Comparison of ENCODE assay signal across 9 mouse cellular contexts in genomic region chr4:33310840-33311437, GRCm38 (mm10). TPM values are rescaled to one million over a fixed set of nuclear protein-coding genes. Genes with fewer than 3 reads are reported as not detected.
DNase-seq lines count a peak whose midpoint lies in the region; ATAC-seq and TF ChIP-seq lines count a peak whose summit lies in the region.
"Had no signal": no experiment of that assay in that cellular context is flagged by ENCODE, and none has a peak within 500 bp of the region (broad histone marks: within the 10 kb centered on the region; RNA-seq: fewer than 3 reads in every experiment).

No protein-coding gene starts in this region.

- intact Hi-C loops in heart, postnatal 14 days (cut with DNase I) = no loop called here

- peak overlapping the region; percentile 92; the same call in 1 of the 2 replicates for H3K27ac ChIP-seq in heart, embryonic 10.5 days
- H3K27ac ChIP-seq in forebrain, embryonic 16.5 days (ENCODE audit: low read length) = no peak overlapping the region
- H3K27ac ChIP-seq in macrophage = peak overlapping the region; percentile 44

- no peaks in the 10 kb centered on the region for H3K27me3 ChIP-seq in heart, embryonic 10.5 days (ENCODE audit: insufficient read depth, poor library complexity, severe bottlenecking)
- no peaks in the 10 kb centered on the region for H3K27me3 ChIP-seq in E14TG2a.4 (ENCODE audit: insufficient read depth, low read length)
- no peaks in the 10 kb centered on the region for H3K27me3 ChIP-seq in forebrain, embryonic 16.5 days (replicated peaks; ENCODE audit: control insufficient read depth, insufficient read depth, low read length)
- H3K27me3 ChIP-seq: Patski had no signal

- ATAC-seq in forebrain, embryonic 16.5 days = no peak

- peak overlapping the region; percentile 73 for H3K9ac ChIP-seq in forebrain, embryonic 16.5 days (replicated peaks; ENCODE audit: low read depth, low read length)

- 19% methylated on average over 12 of the region's 12 CpGs for WGBS in heart, embryonic 10.5 days
- WGBS in forebrain, embryonic 16.5 days = 20% methylated on average over 12 of the region's 12 CpGs
- WGBS in macrophage (ENCODE audit: missing documents) = 5% methylated on average over 12 of the region's 12 CpGs

- H3K4me3 ChIP-seq in heart, embryonic 10.5 days = peak overlapping the region; percentile 84
- H3K4me3 ChIP-seq in E14TG2a.4 (replicated peaks; ENCODE audit: low read length) (peak overlapping the region; percentile 88), macrophage (ENCODE audit: inconsistent target) (peak overlapping the region; percentile 83)
- peak overlapping the region; percentile 85 for H3K4me3 ChIP-seq in forebrain, embryonic 16.5 days (replicated peaks; ENCODE audit: low read length)

- no peak for DNase-seq in heart, embryonic 10.5 days (ENCODE audit: low spot score)
- no peak for DNase-seq in heart, postnatal 14 days
- DNase-seq in urinary bladder, postnatal 14 days (ENCODE audit: low spot score) = no peak
- no peak for DNase-seq in gastrocnemius, adult 18-20 months (ENCODE audit: low spot score)
- DNase-seq in lung, adult 18-20 months = no peak

- no peaks in the 10 kb centered on the region for H3K36me3 ChIP-seq in heart, embryonic 10.5 days
- peaks cover 10% of the 10 kb centered on the region for H3K36me3 ChIP-seq in E14TG2a.4 (ENCODE audit: insufficient read depth, low read length)
- no peaks in the 10 kb centered on the region for H3K36me3 ChIP-seq in forebrain, embryonic 16.5 days (ENCODE audit: control insufficient read depth, insufficient read depth)
- no peaks in the 10 kb centered on the region for H3K36me3 ChIP-seq in macrophage (ENCODE audit: inconsistent target)

- no peaks in the 10 kb centered on the region for H3K9me3 ChIP-seq in heart, embryonic 10.5 days
- H3K9me3 ChIP-seq in E14TG2a.4 (ENCODE audit: low read length) = no peaks in the 10 kb centered on the region
- no peaks in the 10 kb centered on the region for H3K9me3 ChIP-seq in forebrain, embryonic 16.5 days (ENCODE audit: control insufficient read depth, low read length)

- TF ChIP-seq CTCF in E14TG2a.4 (conservative IDR thresholded peaks at IDR 0.05; ENCODE audit: low read length) = no peak

- peaks cover 55% of the 10 kb centered on the region for H3K79me2 ChIP-seq in macrophage (ENCODE audit: inconsistent target)

- peaks cover 5% of the 10 kb centered on the region; the same call in 1 of the 2 replicates for H3K4me1 ChIP-seq in heart, embryonic 10.5 days
- H3K4me1 ChIP-seq in E14TG2a.4 (replicated peaks; ENCODE audit: low read depth, low read length) = peaks cover 55% of the 10 kb centered on the region
- peaks cover 15% of the 10 kb centered on the region for H3K4me1 ChIP-seq in forebrain, embryonic 16.5 days (replicated peaks; ENCODE audit: control insufficient read depth, insufficient read depth, low read length)

- H3K4me2 ChIP-seq in forebrain, embryonic 16.5 days (ENCODE audit: low read length) = peak overlapping the region; percentile 89

RNA-seq across cellular contexts. Expression of gene Rngtt, which starts 0.8 kb away (rescaled TPM):
- 22.2 and 28.3 TPM in 2 replicates for polyA plus RNA-seq in heart, embryonic 10.5 days (2016; fragmentation: Nextera tagmentation; extraction: Ambion mirVana)
- total RNA-seq in heart, postnatal 14 days (2021) = 10 to 100 TPM; 11.2 to 12.1 TPM
- 31.1 and 34.9 TPM in 2 replicates for polyA plus RNA-seq in forebrain, embryonic 16.5 days (2015; fragmentation: Nextera tagmentation; extraction: Ambion mirVana)
- total RNA-seq in macrophage (2018; cell fraction: chromatin; rRNA removed) = 100 to 1,000 TPM; 109 to 213 (median 147) TPM
- total RNA-seq in macrophage (2018; cell fraction: cytosol; rRNA removed) = 10 to 100 TPM; 14.4 to 23.6 (median 18.9) TPM
- total RNA-seq in macrophage (2018; cell fraction: nucleus; rRNA removed) = 100 to 1,000 TPM in 6 of 26 experiments, 10 to 100 TPM in 20; 38.5 to 183 (median 73.3) TPM
- polyA plus RNA-seq in macrophage (2018) = 16.2 to 28.7 TPM (median 25.3 TPM) in 3 replicates
- 1 to 10 TPM; 7.0 to 7.7 TPM for total RNA-seq in gastrocnemius, adult 18-20 months (2021)

RNA-seq across cellular contexts. Expression of gene Pnrc1, which starts 21.0 kb away (rescaled TPM):
- polyA plus RNA-seq in heart, embryonic 10.5 days (2016; fragmentation: Nextera tagmentation; extraction: Ambion mirVana) = 73.8 and 78.9 TPM in 2 replicates
- 100 to 1,000 TPM; 133 to 143 TPM for total RNA-seq in heart, postnatal 14 days (2021)
- 77.6 and 100 TPM in 2 replicates for polyA plus RNA-seq in forebrain, embryonic 16.5 days (2015; fragmentation: Nextera tagmentation; extraction: Ambion mirVana)
- total RNA-seq in macrophage (2018; cell fraction: chromatin; rRNA removed) = 100 to 1,000 TPM in 5 of 26 experiments, 10 to 100 TPM in 21; 44.0 to 184 (median 74.5) TPM
- 100 to 1,000 TPM in 22 of 26 experiments, 10 to 100 TPM in 4; 76.6 to 308 (median 177) TPM for total RNA-seq in macrophage (2018; cell fraction: cytosol; rRNA removed)
- total RNA-seq in macrophage (2018; cell fraction: nucleus; rRNA removed) = 100 to 1,000 TPM in 22 of 26 experiments, 10 to 100 TPM in 4; 61.6 to 299 (median 162) TPM
- polyA plus RNA-seq in macrophage (2018) = 31.2 to 182 TPM (median 101 TPM) in 3 replicates
- 100 to 1,000 TPM; 317 to 358 TPM for total RNA-seq in gastrocnemius, adult 18-20 months (2021)
